Mouse (Mus musculus) hematopoietic stem cell, adult 5-6 weeks (primary cell): ENCODE data around the gene Gm3625. TPM values are rescaled to one million over a fixed set of nuclear protein-coding genes. Genes with fewer than 3 reads are reported as not detected.

Source experiments
- ATAC-seq, 2 experiments: fragments of 125-278 bp in 1 of 2; replicated peaks in 1 of 2; 2 replicates each; pipeline ENCODE4 v1.8.0; 2016 to 2017; ENCODE audit warnings: inconsistent platforms in 2 of 2, mild to moderate bottlenecking in 2 of 2, moderate number of reproducible peaks in 2 of 2, low read depth in 1 of 2, moderate TSS enrichment in 1 of 2; ENCODE audit not compliant: low FRiP score in 2 of 2, poor library complexity in 2 of 2, severe bottlenecking in 2 of 2, insufficient read depth in 1 of 2, low TSS enrichment in 1 of 2
- total RNA-seq: library from RNA; stranded (forward); fragments of 172-1452, 232-1000 nt; gene quantifications from 2 replicates; pipeline ENCODE4 v1.2.3, GENCODE M21; 2017

The Gm3625 gene
- total RNA-seq: not detected in 2 replicates

DNA sequence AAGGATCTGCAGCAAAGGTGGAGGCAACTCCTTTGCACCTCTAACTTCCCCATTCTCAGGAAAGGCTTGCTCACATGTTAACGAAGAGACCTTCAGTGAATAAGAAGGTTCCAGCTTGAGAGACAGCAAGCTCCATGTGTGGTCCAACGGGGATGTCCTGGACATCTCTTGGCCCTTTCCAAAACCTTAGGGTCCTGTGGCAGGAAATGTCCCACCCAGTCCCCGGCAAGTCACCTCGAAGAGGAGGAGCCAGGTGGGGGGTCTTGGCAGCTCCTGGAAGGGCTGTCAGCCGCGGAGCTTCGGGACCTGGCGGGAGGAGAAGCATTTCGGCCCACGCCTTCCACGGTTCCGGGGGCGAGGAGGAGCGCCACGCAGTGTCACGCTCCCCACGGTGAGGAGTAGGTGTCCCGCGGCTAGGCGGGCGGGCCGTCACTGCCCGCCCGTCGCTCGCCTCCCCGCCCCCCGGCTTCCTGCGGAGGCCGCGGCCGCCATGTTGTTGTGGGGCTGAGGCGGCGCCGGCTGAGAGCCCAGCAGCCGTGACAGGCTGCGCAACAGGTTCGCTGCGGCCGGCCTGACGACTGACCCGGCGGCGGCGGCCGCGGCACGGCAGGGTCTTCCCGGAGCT lies at the start of gene Gm3625, which contains the start of gene Itsn2:
Gene Gm3625 (minus strand): TSS at position 387 of the 625 bp plus-strand sequence.
Gene Itsn2 (plus strand): TSS at position 98 of the 625 bp plus-strand sequence.
- ATAC-seq: peak; percentile 37 to 65

DNA sequence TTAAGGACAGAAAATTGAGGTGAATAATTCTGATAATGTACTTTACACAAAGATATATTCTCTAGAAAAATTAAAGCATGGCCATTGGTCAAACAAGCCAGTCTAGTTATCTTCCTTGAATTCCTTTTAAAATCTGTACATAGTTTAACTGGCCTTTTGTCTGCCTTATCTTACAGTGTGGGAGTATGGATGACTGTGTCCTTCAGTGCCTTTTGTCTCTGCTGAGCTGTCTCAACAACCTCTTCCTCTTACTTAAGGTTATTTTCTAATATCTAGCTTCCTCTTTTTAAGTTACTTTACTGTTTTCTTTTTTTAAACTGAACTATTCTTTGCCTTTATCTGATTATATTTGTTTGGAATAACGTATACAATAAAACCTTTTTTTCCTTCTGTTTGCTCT lies 48.0 kb upstream of the Gm3625 start:
- ATAC-seq: peak in 1 of 2 experiments; percentile 53; a peak in 1 of 4 replicates

DNA sequence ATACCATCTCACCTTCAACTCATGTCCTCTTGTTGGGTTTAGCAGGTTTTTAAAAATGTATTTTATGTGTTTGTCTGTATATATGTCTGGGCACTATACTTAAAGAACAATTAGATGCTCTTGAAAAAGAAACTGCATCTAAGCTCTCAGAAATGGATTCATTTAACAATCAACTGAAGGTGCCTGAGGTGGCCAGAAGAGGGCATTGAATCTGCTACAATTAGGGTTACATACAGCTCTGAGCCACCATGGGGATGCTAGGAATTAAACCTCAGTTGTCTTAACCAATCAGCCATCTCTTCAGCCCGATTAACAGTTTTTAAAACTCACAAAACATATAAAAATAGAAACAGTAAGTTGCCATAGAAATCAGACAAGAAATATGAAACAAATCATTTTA lies 45.7 kb upstream of the Gm3625 start:
- no peak for ATAC-seq

DNA sequence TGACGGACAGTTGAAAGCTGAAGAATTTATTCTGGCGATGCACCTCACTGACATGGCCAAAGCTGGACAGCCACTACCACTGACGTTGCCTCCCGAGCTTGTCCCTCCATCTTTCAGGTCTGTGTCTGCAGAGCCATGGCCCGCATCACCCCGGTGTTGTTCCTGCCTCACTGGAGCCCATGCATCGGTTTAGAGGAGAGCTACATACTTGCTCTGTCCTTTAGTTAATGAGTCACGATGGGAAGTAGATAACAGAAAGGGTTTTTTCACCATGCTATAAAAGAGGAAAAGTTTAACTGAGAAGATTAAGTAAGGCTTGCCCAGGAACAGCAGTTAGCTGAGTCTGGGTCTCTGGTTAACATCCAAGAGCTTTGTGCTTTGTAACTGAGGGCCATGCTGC lies 40.2 kb upstream of the Gm3625 start:
- no peak for ATAC-seq

DNA sequence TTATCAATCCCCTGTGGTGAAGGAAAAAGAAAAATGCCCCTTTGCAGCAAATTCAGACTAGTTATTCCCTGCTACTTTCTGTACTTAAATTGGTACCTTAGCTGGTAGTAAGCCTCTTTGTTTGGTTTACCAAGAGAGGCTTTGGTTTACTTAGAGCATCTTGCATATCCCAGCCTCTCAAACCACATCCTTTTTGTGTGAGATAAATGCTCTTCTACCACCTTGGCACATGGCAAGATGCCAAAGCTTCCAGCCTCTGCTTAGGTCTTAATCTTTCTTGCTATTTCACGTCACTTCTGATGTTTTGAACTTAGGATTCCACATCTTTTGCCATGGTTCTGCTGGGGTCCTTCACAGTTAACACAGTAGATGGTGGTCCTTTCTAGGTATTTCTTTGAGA lies 31.5 kb upstream of the Gm3625 start:
- no peak for ATAC-seq

DNA sequence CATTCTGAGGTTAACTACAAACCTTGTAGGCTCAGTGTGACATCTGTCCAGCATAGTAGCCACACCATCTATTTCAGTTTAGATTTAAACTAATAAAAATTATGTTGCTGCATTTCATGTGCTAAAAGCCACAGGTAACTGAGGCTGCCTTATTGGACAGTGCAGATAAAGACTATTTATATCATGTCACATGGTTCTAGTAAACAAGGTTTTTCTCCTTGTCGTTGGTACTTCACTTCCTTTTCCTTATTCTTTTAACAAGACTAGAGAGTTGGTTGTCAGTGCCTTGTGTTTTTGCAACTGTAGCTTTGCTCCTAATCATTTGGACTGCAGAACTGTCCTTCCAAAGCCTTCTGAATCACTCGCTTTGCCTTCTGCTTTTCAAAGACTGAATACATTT lies 22.0 kb upstream of the Gm3625 start:
- ATAC-seq: no peak

DNA sequence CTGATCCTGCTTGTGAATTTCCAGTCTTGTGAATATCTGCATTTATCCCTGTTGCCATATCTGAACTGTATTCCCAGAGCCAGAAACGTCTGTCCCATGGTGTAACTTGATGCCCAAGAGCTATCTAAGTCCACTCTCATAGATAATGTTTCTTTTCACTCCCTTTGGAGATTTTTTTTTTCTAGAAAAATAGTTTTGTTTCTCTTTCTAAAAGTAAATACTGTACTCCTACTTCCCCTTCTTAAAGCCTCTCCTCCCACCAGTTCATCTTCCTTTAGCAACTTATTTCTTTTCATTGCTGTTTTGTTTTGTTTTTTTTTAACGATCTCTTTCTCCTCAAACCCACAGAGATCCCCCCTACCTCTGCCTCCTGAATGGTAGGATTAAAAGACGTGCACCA lies 13.9 kb upstream of the Gm3625 start:
- ATAC-seq: peak in 1 of 2 experiments; percentile 12; a peak in 1 of 4 replicates

DNA sequence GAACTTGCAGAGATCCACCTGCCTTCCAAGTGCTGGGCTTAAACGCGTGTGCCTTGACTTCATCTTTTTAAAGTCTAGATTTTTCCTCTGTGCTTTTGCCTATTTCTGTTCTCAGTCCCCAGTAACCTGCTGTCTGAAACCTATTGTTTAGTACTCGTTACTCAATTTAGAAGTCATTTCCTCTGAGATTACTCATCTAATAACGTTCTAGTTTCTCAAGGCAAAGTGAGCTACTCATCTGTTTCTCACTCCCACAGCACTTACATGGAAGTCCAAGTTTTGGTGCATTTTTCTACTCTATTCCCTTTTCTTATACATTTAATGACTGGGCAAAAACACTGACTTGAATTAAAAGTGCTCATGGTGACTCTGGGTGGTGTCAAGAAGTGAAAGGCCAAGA lies 7.0 kb upstream of the Gm3625 start:
- ATAC-seq: no peak

DNA sequence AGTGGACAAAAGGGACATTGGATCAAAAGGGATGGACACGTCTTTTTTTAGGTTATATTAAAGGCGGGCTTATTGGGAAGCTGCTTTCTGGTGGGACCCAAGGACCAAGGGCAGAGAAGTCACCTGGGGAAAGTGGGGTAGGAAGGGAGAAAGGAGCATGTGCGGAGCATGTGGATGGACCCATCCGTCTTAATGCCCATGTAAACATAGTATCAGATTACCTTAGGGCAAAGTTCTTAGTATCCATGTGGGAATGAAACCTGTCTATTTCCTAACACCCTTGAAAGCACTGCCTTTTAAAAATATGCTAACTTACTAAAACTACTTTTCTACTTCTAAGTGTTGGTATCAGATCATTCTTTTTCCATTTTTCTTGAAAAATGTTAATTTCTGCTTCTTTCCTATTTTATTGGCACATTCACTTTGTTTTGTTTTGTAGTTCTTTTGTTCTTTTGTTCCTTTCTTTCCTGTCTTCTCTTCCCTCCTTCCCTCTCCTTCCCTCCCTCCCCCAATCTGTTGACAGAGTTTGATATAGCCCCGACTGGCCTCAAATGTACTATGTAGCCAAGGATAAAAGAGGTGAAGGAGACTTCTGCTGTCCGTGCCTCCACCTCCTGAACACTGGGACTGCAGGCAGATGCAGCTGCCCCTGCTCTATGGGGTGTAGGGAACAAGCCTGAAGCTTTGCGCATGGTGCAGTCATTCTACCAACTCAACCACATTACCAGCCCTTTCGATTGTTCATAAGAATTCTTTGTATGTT lies 6.1 kb upstream of the Gm3625 start:
- ATAC-seq: no peak

DNA sequence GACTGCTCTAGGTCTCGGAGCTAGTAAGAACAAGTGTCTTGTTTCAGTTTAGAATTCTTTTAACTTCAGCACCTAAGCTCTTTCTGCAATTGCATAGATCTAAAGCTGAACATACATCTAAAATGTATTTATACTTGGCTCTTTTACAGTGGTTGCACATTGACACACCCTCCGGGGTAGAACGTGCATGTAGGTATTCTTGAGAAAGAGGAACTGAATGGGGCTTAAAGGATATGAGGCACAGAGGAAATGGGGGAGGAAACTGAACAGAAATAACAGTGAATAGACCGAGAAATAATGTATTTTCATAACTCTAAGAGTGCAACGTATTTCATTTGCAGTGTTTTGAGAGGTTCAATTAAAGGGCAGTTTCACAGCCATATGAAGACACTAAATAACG lies 2.3 kb upstream of the Gm3625 start:
- ATAC-seq: peak; percentile 70 to 76

DNA sequence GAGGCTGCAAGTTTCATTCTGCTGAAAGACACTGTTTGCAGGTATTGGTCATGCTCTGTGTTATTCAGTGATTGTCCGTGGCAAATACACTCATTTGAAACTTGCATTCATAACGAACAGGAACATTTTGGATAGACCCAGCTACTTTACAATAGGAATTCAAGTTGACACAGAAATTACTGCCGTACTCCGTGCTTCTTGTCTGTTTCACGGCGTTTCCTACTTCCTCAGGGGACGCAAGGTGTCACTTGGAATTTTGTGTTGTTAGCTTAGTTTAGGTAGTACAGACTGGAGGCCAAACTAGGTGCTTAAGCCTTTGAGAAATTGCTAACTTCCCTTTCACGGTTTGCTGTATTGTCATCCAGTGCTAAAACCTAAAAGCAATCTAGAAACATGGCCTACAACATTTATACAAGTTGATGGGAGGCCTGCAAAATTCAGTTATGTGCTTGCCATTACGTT lies 1.2 kb upstream of the Gm3625 start:
- no peak for ATAC-seq

DNA sequence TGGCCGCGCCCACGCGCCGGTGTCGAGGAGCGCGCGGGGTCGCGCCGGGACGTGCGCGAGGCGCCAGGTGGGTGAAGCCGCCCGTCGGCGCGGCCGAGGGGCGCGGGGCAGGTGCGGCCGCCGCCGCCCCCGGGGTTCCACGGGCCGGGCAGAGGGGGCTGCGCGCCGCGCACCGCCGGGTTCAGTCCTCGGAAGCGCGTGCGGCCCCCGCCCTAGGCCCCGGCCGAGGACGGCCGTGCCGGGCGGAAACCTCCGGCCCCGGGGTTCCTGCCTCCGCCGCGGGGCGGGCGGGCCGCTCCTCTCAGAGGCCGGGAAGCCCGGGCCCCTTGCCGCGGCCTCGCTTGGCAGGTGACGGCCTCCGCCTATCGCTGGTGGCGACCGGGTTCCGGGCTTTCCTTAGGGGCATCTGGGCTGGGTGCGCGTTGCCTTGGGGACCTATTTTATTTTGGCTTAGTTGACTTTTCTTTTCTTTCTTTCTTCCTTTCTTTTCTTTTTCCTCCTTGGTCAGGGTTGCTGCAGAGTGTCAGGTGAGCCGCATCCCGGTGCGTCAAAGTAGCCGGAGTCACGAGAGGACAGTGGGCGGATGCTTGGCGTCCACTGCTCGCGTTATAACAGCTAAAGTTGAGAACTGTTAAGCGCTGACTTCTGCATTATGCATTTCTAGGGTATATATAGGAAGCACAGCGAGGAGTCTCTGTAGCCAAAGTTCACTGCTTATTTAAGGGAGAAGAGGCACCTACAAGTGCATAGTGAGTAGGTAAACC lies 621 bp upstream of the Gm3625 start:
- ATAC-seq: peak in 1 of 2 experiments; percentile 44; a peak in 2 of 4 replicates

DNA sequence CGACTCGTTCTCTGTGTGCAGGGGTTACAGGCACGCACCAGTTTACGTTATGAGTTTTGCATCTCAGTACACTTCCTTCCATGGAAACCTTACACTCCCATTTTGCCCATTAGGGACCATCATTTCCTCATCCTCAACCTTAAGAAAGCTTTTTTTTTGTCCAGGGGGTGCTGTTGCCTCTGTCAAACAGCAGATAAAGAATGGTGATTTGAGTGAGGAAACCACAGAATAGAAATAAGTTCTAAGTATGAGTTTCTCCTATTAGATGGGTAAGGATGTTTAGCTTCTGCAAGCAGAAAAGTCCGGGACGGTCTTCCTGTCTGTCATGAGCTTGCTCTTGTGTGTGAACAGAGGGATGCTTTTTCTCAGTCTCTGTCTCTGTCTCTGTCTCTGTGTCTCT lies 702 bp downstream of the Gm3625 start:
- no peak for ATAC-seq

DNA sequence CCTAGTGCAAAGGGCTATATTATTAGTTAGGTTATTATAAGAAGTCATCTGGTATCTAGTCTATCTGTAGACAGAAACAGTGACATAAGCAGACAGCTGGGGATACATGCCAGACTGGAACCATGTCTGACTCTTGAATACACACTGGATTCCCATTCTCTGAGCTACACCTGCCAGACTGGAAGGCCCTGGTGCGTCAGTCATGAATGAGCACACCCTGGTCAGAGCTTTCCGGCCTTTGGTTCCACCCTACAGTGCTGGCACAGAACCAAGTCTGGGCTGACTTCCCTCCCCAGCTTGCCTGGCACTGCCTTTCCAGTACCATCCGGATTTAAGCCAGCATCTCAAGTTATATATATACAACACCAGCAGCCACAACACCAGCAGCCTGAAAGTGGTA lies 4.1 kb downstream of the Gm3625 start:
- ATAC-seq: peak; percentile 22 to 26; a peak in 2 of 4 replicates

DNA sequence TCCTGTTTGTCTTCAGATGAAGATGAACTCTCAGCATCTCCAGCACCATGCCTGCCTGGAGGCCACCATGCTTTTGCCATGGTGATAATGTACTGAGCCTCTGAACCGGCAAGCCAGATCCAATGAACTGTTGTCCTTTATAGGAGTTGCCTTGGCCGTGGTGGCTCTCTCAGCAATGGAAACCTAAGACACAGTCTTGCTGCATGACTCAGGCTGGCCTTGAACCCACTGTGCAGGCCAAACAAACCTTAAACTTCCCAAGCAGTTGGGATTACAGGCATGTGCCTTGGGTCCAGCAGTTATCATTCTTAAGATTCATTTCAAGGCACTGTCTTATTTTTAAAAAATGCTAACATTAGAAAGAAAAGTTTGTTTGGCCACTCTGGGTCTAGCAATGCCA lies 4.9 kb downstream of the Gm3625 start:
- no peak for ATAC-seq

DNA sequence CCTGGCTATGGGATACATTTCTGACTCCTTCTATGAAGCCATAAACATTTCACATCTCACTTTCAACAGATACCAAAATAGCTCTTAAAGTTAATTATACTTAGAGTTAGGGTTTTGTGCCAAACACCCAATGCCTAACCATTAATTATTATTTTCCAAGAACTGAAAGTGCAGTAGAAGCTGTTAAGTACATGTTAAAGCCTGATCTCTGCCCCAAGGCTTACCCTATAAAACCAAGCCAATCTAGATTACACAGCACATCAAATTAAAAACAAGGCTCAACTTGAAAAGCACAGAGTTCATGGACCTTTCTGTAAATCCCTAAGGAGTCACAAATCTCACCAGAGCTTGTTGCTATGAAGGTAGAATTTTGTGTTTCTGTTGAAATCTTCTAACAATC lies 10.4 kb downstream of the Gm3625 start:
- no peak for ATAC-seq

DNA sequence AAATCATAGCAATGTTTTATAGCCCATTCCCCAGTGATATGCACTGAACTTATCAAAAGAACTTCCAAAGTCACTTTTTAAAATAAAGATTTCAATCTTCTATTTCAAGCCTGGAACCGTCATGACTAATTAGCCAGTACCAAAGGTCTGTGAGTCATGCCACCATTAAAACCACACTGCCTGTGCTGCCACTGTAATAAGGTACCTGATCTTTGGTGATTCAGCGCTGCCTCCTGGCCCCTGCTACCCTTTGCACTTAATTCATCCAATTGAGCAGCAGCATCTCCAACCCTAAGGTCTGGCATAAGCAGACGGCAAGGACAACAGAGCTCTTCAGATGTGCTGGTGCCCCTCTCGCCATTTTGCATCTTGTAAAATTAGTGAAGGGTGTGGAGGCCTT lies 18.7 kb downstream of the Gm3625 start:
- no peak for ATAC-seq

DNA sequence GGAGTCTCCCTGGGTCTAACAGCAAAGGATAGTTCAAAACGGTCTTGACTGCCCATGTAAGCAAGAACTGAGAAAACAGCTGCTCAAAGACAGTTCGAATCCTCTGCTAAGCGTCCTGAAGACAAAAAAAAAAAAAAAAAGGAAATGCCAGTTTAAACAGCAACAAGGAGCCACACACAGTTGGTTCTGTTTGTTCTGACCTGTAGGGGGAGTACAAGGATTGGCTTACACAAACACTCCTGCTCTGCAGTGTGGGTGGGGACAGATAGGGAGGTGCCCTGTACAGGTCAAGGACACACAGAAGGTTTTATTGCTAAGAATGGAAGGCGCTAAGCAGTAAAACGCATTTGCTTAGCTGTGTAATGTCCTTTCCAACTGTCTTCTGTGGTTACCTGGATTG lies 20.9 kb downstream of the Gm3625 start:
- peak; percentile 90 to 96 for ATAC-seq
